Mouse (Mus musculus) urinary bladder, postnatal 10 days (tissue): Measurements from ENCODE around the gene Gucy1b2.

ENCODE experiments used
- DNase-seq: peaks from one replicate; pipeline ENCODE4 v3.0.0; 2022; ENCODE audit warnings: low spot score

The Gucy1b2 gene

GRCm38 (mm10) chr14:62374001-62374400 is 82.1 kb downstream of the Gucy1b2 start:
- no peak for DNase-seq

DNA sequence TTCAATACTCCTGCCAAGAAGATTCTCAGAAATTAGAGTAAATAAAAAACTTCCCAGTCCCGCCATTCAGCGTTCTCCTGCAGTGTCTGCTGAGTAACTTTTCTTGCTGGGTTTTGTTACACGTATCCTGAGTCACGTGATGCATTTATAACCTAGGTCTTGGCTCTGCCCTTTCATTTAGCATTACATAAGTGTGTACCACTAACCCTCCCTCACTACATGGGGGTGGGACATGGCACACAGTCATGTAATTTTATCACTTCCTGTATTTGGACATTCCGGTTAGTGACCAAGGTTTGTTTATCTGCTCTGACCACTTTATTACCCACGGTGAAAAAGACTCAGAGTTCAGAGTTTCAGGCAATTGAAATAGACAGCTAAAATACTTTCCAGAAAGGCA is 85.3 kb downstream of the Gucy1b2 start:
- DNase-seq = no peak

GRCm38 (mm10) chr14:62363774-62364173 is 92.3 kb downstream of the Gucy1b2 start:
- DNase-seq = no peak

GRCm38 (mm10) chr14:62361263-62361980 is 94.7 kb downstream of the Gucy1b2 start:
- no peak for DNase-seq

DNA sequence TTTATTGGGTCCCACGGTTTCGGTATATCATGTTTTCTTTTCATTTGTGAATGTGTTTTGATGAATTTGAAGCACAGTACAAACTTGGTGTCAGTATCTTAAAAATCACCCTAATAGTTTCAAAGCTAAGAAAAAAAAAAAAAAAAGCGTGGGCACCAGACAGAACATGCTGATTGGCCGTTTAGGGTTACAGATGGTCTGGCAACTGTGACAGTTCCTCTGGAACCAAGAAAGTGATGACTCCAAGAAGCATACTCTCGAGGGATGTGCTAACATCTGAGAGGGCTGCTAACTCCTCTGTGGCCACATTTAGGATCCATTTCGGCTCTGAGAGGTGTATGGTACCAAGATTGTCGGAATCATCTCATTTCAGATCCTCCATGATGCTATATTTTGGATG is 100.9 kb downstream of the Gucy1b2 start:
- DNase-seq = no peak

DNA sequence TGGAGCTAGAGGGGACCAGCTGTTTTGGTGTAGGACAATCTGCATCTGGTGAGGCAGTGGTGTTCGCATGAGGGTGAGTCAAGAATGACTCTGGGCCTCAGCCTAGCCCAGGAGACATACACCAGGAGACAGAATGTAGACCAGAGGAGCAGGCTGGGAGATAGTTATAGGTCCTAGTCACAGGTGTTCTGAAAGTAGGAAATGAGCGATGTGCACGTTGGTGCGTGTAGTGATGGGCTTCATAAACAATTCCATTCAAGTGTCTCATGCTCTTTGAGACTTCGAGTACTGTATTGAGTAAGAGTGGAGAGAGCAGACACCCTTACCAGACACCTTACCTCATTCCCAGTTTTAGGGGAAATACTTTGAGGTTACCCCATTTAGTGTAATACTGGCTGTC is 102.3 kb downstream of the Gucy1b2 start:
- no peak for DNase-seq

- DNase-seq = no peak
Measured at GRCm38 (mm10) chr14:62353372-62353771, 102.7 kb downstream of the Gucy1b2 start.

DNA sequence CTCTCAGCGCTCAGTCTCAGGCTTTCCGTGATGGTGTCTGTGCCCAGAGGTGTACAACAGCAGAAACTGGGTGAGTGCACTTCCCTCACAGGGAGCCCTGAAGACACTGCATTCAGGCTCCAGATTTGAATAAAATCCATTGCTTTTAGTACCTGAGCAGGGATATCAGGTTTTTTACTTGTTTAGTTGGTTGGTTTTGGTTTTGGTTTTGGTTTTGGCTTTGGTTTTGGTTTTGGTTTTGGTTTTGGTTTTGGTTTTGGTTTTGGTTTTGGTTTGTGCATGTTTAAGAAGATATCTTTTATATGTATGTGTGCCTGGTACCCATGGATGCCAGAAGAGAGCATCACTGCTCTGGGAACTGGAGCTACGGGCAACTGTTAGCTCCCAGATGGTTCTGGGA is 105.2 kb downstream of the Gucy1b2 start:
- no peak for DNase-seq

DNA sequence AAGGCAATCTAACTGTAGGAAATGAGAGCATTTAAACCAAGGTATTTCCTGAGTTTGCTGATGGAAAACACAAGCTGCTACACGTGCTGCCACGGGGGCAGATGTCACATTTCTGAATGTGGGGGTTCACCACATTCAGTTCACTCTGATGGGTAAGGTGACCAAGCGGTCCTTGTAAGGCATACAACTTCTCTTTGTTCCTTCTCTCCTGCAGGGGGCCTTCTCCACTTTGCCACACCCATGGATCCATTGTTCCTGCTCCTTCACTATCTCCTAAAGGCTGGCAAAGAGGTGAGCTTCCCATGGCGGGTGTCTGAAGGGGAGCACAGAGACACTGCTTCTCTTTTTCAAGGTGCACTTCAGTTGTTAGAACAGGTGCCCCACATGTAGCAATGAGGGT is 105.9 kb downstream of the Gucy1b2 start:
- DNase-seq = no peak

GRCm38 (mm10) chr14:62349786-62350185 is 106.3 kb downstream of the Gucy1b2 start:
- DNase-seq = no peak

GRCm38 (mm10) chr14:62347103-62347502 is 109.0 kb downstream of the Gucy1b2 start:
- DNase-seq = no peak

GRCm38 (mm10) chr14:62346570-62346969 is 109.5 kb downstream of the Gucy1b2 start:
- DNase-seq = no peak
